Mouse (Mus musculus): ENCODE data around the gene Fam13c.

DNA sequence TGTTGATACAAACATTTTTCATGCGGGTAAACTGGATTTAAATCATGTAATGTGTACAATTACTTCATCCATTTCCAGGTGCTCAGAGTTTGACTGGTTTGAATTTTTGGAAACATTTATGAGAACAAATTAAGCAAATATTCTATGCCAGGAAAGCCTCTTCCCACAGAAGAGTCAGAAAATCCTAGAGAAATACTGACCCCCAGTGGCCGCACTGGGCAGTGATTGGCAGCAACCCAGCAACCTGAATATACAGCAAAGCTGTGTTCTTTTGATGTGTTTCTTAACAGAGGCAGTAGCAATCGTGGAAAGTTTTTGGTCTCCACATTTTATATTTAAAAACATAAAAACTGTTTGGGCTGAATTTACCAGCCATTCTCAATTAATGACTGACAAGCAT, 123.4 kb downstream of the Fam13c start:
- TF ChIP-seq CTCF (IDR thresholded peaks at IDR 0.05; ENCODE audit: low read depth, low read length): no peak
- no peak for TF ChIP-seq GATA1 (IDR thresholded peaks at IDR 0.05; ENCODE audit: borderline replicate concordance, low read length)
- TF ChIP-seq GATA2 (IDR thresholded peaks at IDR 0.05; ENCODE audit: borderline replicate concordance, low read depth, low read length): no peak
- TF ChIP-seq TAL1 (conservative IDR thresholded peaks at IDR 0.05; ENCODE audit: low read depth, low read length): no peak
- no peak for TF ChIP-seq POLR2AphosphoS5 (IDR thresholded peaks at IDR 0.05; ENCODE audit: insufficient replicate concordance, low read depth, low read length)

Measured in G1E (cell line).